Mouse (Mus musculus): ENCODE measurements at regions not wholly inside any gene's neighbourhood (a gene's known extent, or its start where the extent isn't known, plus 50 kb on each side); places are given as distances from the start of the nearest gene placed in this dataset.
A peak's percentile ranks its signal among the peaks of the same experiment; 100 is the strongest.

DNA sequence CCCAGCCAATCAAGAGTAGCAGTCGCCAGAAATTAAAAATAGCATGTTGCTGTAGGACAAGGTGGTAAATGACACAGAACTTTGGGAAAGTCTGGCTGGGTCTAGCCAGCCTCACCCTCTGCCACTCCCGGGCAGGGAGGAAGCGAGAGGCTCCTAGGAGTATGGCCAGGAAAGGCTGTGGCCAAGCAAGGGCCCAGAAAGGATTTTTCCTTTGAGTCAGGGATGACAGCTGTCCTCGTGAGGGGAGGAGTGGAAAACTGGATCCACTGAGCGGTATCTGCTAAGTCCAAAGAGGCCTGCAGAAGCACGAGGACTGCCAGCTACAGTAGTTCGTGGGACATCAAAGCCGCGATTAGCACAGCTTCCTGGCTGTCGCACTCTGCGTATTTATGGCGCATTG is 87.2 kb upstream of the Pabpc6 start:
- ATAC-seq, result no peak
- Histone ChIP-seq H3K4me3 (ENCODE audit: low read depth, low read length) (no peak overlapping the region), H3K36me3 (ENCODE audit: control insufficient read depth, insufficient read depth) (no peaks in the 10 kb centered on the region), H3K27me3 (replicated peaks; ENCODE audit: control insufficient read depth, insufficient read depth, low read length) (no peaks in the 10 kb centered on the region; the same call in 1 of the 2 replicates), H3K9ac (ENCODE audit: low read depth, low read length) (no peak overlapping the region), H3K27ac (ENCODE audit: low read depth, low read length) (no peak overlapping the region), H3K4me1 (replicated peaks; ENCODE audit: control insufficient read depth, insufficient read depth, low read length) (no peaks in the 10 kb centered on the region), H3K9me3 (ENCODE audit: control insufficient read depth) (no peaks in the 10 kb centered on the region), H3K4me2 (replicated peaks; ENCODE audit: low read depth) (no peak overlapping the region)
- 78% methylated on average over 12 of the region's 12 CpGs for WGBS
- no peak for TF ChIP-seq CTCF (IDR thresholded peaks at IDR 0.05; ENCODE audit: low read depth)

DNA sequence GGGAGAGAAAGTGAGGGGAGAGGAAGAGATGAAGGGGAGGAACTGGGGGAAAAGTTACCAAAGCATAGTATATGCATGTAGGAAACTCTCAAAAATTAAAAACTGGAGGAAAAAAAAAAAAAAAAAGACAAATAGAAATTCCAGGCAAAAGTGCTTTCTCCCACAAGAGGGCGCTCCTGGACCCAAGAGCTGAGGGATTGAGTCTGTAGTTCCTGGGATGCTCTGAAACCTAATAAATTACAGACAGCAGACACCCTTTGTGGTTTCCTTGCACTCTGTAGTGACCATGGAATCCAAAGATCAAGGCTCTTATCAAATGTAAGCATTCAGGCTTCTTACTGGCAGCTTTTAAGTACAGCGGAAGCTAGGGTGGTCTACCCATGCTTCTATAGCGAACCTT is 86.7 kb upstream of the Pabpc6 start:
- no peak overlapping the region for H3K27ac ChIP-seq (ENCODE audit: low read depth, low read length)
- no peaks in the 10 kb centered on the region for H3K4me1 ChIP-seq (replicated peaks; ENCODE audit: control insufficient read depth, insufficient read depth, low read length)
- no peak for ATAC-seq
- H3K27me3 ChIP-seq (replicated peaks; ENCODE audit: control insufficient read depth, insufficient read depth, low read length), result no peaks in the 10 kb centered on the region
- peak; percentile 74 for TF ChIP-seq CTCF (IDR thresholded peaks at IDR 0.05; ENCODE audit: low read depth)
- H3K4me3 ChIP-seq (ENCODE audit: low read depth, low read length), result no peak overlapping the region
- no peaks in the 10 kb centered on the region for H3K9me3 ChIP-seq (ENCODE audit: control insufficient read depth)
- 57% methylated on average over 3 of the region's 3 CpGs for WGBS
- H3K9ac ChIP-seq (ENCODE audit: low read depth, low read length), result no peak overlapping the region
- H3K4me2 ChIP-seq (replicated peaks; ENCODE audit: low read depth), result no peak overlapping the region
- H3K36me3 ChIP-seq (ENCODE audit: control insufficient read depth, insufficient read depth), result no peaks in the 10 kb centered on the region

- WGBS, result 79% methylated on average over 4 of the region's 4 CpGs
- Histone ChIP-seq H3K9me3 (ENCODE audit: control insufficient read depth) (no peaks in the 10 kb centered on the region), H3K36me3 (ENCODE audit: control insufficient read depth, insufficient read depth) (no peaks in the 10 kb centered on the region), H3K27me3 (replicated peaks; ENCODE audit: control insufficient read depth, insufficient read depth, low read length) (no peaks in the 10 kb centered on the region), H3K4me3 (ENCODE audit: low read depth, low read length) (no peak overlapping the region), H3K4me1 (replicated peaks; ENCODE audit: control insufficient read depth, insufficient read depth, low read length) (no peaks in the 10 kb centered on the region), H3K4me2 (replicated peaks; ENCODE audit: low read depth) (no peak overlapping the region), H3K9ac (ENCODE audit: low read depth, low read length) (no peak overlapping the region), H3K27ac (ENCODE audit: low read depth, low read length) (no peak overlapping the region)
- TF ChIP-seq CTCF (IDR thresholded peaks at IDR 0.05; ENCODE audit: low read depth), result no peak
- no peak for ATAC-seq
These were observed 86.1 kb upstream of the Pabpc6 start for GRCm38 (mm10) chr17:9755576-9755975.

GRCm38 (mm10) chr17:9754884-9755405 is 85.4 kb upstream of the Pabpc6 start:
- no peaks in the 10 kb centered on the region for H3K9me3 ChIP-seq (ENCODE audit: control insufficient read depth)
- H3K27me3 ChIP-seq (replicated peaks; ENCODE audit: control insufficient read depth, insufficient read depth, low read length), result no peaks in the 10 kb centered on the region
- no peak overlapping the region for H3K9ac ChIP-seq (ENCODE audit: low read depth, low read length)
- no peaks in the 10 kb centered on the region for H3K36me3 ChIP-seq (ENCODE audit: control insufficient read depth, insufficient read depth)
- no peak overlapping the region for H3K4me2 ChIP-seq (replicated peaks; ENCODE audit: low read depth)
- H3K4me3 ChIP-seq (ENCODE audit: low read depth, low read length), result no peak overlapping the region
- 76% methylated on average over 2 of the region's 2 CpGs for WGBS
- H3K27ac ChIP-seq (ENCODE audit: low read depth, low read length), result no peak overlapping the region
- ATAC-seq, result no peak
- no peaks in the 10 kb centered on the region for H3K4me1 ChIP-seq (replicated peaks; ENCODE audit: control insufficient read depth, insufficient read depth, low read length)
- peak; percentile 5; the same call in 1 of the 2 replicates for TF ChIP-seq CTCF (IDR thresholded peaks at IDR 0.05; ENCODE audit: low read depth)

- no peaks in the 10 kb centered on the region for H3K27me3 ChIP-seq (replicated peaks; ENCODE audit: control insufficient read depth, insufficient read depth, low read length)
- H3K36me3 ChIP-seq (ENCODE audit: control insufficient read depth, insufficient read depth), result no peaks in the 10 kb centered on the region
- H3K4me1 ChIP-seq (replicated peaks; ENCODE audit: control insufficient read depth, insufficient read depth, low read length), result no peaks in the 10 kb centered on the region
- H3K9ac ChIP-seq (ENCODE audit: low read depth, low read length), result no peak overlapping the region
- 76% methylated on average over 4 of the region's 4 CpGs for WGBS
- H3K4me2 ChIP-seq (replicated peaks; ENCODE audit: low read depth), result no peak overlapping the region
- H3K27ac ChIP-seq (ENCODE audit: low read depth, low read length), result no peak overlapping the region
- no peaks in the 10 kb centered on the region for H3K9me3 ChIP-seq (ENCODE audit: control insufficient read depth)
- H3K4me3 ChIP-seq (ENCODE audit: low read depth, low read length), result no peak overlapping the region
- no peak for ATAC-seq
- TF ChIP-seq CTCF (IDR thresholded peaks at IDR 0.05; ENCODE audit: low read depth), result no peak
These were observed 83.3 kb upstream of the Pabpc6 start for GRCm38 (mm10) chr17:9752848-9753247.

DNA sequence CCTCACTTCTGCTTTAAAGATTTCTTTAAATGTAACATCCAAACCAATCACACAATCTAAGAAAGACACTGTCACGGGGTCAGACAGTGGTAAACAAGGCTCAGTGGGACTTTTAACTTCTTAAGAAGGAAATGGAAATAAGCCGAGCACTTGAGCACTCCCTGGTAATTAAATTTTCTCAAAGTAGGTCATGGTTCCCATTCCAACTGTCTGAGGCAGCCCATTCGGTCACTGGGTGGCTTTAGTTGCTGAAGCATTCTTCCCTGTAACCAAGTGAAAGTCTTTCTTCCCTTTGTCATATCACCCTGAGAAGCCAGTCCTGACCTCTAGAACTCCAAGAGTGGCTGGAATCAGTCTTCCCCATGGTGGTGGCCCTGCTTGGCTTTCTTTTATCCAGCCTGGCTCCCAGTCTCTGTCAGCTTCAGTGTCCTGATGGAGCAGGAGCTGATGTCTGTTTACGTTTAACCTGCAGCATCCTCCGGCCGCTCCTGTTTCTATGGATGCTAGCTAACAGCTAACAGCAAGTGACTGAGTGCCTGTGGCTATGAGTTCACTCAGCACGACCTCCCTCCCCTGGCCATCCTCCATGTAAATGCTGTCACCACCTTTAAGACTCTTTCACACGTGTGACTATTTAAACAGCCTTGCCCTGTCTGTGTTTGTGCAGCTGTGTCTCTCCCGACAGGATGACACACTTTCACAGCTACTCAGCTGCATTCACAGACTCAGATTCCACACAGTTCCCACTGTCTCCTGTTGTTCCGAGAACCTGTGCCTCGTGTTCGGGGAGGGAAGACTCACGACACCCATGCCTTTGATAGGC is 82.0 kb upstream of the Pabpc6 start:
- 52% methylated on average over 13 of the region's 13 CpGs for WGBS
- Histone ChIP-seq H3K27ac (ENCODE audit: low read depth, low read length) (no peak overlapping the region), H3K4me1 (replicated peaks; ENCODE audit: control insufficient read depth, insufficient read depth, low read length) (no peaks in the 10 kb centered on the region), H3K9me3 (ENCODE audit: control insufficient read depth) (no peaks in the 10 kb centered on the region), H3K9ac (ENCODE audit: low read depth, low read length) (no peak overlapping the region), H3K4me2 (replicated peaks; ENCODE audit: low read depth) (no peak overlapping the region), H3K36me3 (ENCODE audit: control insufficient read depth, insufficient read depth) (no peaks in the 10 kb centered on the region), H3K27me3 (replicated peaks; ENCODE audit: control insufficient read depth, insufficient read depth, low read length) (no peaks in the 10 kb centered on the region), H3K4me3 (ENCODE audit: low read depth, low read length) (no peak overlapping the region)
- ATAC-seq, result no peak
- TF ChIP-seq CTCF (IDR thresholded peaks at IDR 0.05; ENCODE audit: low read depth), result no peak

Measured in intestine, postnatal 0 days (tissue).